Mouse (Mus musculus) ES-E14 (cell line): Measurements from ENCODE around the gene Slc45a2. TPM values are rescaled to one million over a fixed set of nuclear protein-coding genes. Genes with fewer than 3 reads are reported as not detected.
"Not testable (repeated sequence)": the region's sequence is repeated elsewhere in the genome, so short reads cannot be mapped to it uniquely, and the experiment has no call there.

Experiments used
- DNase-seq: peaks from one replicate; pipeline ENCODE4 v3.0.0-alpha.2; 2013; ENCODE audit warnings: low read depth, low spot score
- H3K27ac ChIP-seq: 2 replicates; pipeline ENCODE4 v1.5.1; 2012; ENCODE audit warnings: low read depth, mild to moderate bottlenecking, low read length, moderate library complexity, mixed read lengths; ENCODE audit not compliant: poor library complexity, insufficient read depth, severe bottlenecking
- H3K36me3 ChIP-seq: 2 replicates; pipeline ENCODE4 v1.6.1; 2012; ENCODE audit warnings: mild to moderate bottlenecking, low read length, moderate library complexity, mixed read lengths; ENCODE audit not compliant: control insufficient read depth, poor library complexity, insufficient read depth, severe bottlenecking
- H3K4me1 ChIP-seq, 2 experiments: fragments of 150-350 bp in 1 of 2; sonication (generic) in 1 of 2; 2 replicates each; pipeline ENCODE4 v1.6.1; 2012; ENCODE audit warnings: low read length in 2 of 2, mild to moderate bottlenecking in 1 of 2, mixed read lengths in 1 of 2; ENCODE audit not compliant: control insufficient read depth in 2 of 2, insufficient read depth in 2 of 2, poor library complexity in 1 of 2
- H3K4me3 ChIP-seq, 2 experiments: fragments of 150-350 bp in 1 of 2; sonication (generic) in 1 of 2; 2 replicates each; pipeline ENCODE4 v1.5.1; 2012; ENCODE audit warnings: low read length in 2 of 2, low read depth in 1 of 2, mild to moderate bottlenecking in 1 of 2, mixed read lengths in 1 of 2; ENCODE audit not compliant: insufficient read depth in 1 of 2, poor library complexity in 1 of 2, severe bottlenecking in 1 of 2
- H3K9ac ChIP-seq: 2 replicates; pipeline ENCODE4 v1.6.1; 2012; ENCODE audit warnings: low read depth, mild to moderate bottlenecking, low read length, mixed read lengths; ENCODE audit not compliant: poor library complexity, insufficient read depth, severe bottlenecking
- H3K9me3 ChIP-seq: fragments of 150-350 bp; sonication (generic); 2 replicates; pipeline ENCODE4 v1.6.1; 2012; ENCODE audit warnings: low read depth, mild to moderate bottlenecking, low read length; ENCODE audit not compliant: control insufficient read depth, insufficient read depth
- CHD2 ChIP-seq: IDR thresholded peaks from 2 replicates; pipeline ENCODE4 v1.6.1; 2014; ENCODE audit warnings: mild to moderate bottlenecking, low read depth, low read length, inconsistent platforms
- HCFC1 ChIP-seq: IDR thresholded peaks from 2 replicates; pipeline ENCODE4 v1.6.1; 2012; ENCODE audit warnings: low read length, inconsistent platforms, borderline replicate concordance; ENCODE audit not compliant: insufficient read depth
- MAFK ChIP-seq: IDR thresholded peaks from 2 replicates; pipeline ENCODE4 v1.6.1; 2014; ENCODE audit warnings: mild to moderate bottlenecking, low read depth, low read length, inconsistent platforms; ENCODE audit not compliant: insufficient read depth
- ZC3H11A ChIP-seq: IDR thresholded peaks from 2 replicates; pipeline ENCODE4 v1.6.1; 2012; ENCODE audit warnings: low read depth, mild to moderate bottlenecking, inconsistent platforms, low read length, borderline replicate concordance
- ZNF384 ChIP-seq: IDR thresholded peaks from 2 replicates; pipeline ENCODE4 v1.6.1; 2012; ENCODE audit warnings: low read depth, low read length, inconsistent platforms
- in situ Hi-C, 2 experiments: fragments of 600-800 bp; cut with MboI; formaldehyde crosslinking; loops; one replicate each; pipeline ENCODE4 v1.15.1; 2025; ENCODE audit warnings: low sequenced_read_pairs in 2 of 2, inconsistent platforms in 1 of 2; ENCODE audit not compliant: unreplicated experiment in 2 of 2
- total RNA-seq: library from RNA; depleted of rRNA; stranded (reverse); fragments of 300-350 nt; gene quantifications from 2 replicates; pipeline ENCODE4 v1.2.3, GENCODE M21; 2012

Gene Slc45a2
- total RNA-seq, 1 experiment, result 0.13 TPM

DNA sequence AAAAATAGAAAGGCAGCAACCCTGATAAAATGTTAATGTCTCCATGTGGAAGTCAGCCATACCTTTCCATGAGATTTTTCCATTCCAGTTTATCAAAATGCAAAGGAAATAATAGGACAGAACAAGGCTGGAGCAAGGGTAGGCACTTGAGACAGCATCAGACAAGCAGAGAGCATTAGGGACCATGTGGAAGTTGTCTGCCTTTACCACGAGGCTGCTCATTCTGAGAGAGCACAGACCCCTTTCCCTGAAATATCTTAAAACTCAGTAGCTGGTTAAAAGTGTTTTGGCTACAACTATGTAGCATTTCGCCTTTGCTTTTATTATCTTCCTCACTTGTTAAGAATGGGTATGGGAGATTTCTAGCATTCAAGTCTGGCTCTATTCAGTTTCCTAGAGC is 19.8 kb upstream of the Slc45a2 start:
- H3K9ac ChIP-seq, result no peak overlapping the region; the same call in 1 of the 2 replicates
- in situ Hi-C loops, result no loop called here
- TF ChIP-seq HCFC1 (no peak), ZNF384 (no peak), CHD2 (no peak), ZC3H11A (no peak), MAFK (no peak)
- H3K4me1 ChIP-seq, result peaks cover 6 to 7% of the 10 kb centered on the region in 2 experiments
- H3K36me3 ChIP-seq, result no peaks in the 10 kb centered on the region
- H3K9me3 ChIP-seq, result no peaks in the 10 kb centered on the region
- DNase-seq, result no peak
- H3K4me3 ChIP-seq, result peak overlapping the region in 1 of 2 experiments; percentile 76; a peak in 3 of 4 replicates
- no peak overlapping the region; the same call in 1 of the 2 replicates for H3K27ac ChIP-seq

DNA sequence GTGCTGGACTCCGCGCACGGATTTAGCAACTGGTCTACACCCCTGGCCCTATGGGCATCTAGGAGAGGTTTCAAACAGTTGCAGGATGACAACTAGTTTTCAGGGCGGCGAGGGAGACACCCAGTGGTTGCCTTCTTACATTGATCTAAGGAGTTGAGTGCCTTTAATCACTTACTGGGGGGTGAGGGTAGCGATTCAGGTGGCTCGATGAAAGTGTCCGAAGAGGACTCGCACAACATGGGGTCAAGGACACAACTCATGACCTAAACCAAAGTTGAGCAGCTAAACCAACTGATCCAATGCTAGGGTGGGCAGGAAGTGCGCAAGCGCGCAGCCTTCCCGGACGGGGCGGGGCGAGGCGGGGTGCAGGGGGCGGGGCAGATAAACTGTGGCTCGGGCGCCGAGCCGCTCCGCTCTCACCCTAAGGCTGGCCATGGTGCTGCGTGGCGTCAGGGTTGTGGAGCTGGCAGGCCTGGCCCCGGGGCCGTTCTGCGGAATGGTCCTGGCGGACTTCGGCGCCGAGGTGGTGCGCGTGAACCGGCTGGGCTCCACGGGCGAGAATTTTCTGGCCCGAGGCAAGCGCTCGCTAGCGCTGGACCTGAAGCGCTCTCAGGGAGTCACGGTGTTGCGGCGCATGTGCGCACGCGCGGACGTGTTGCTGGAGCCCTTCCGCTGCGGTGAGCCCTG is 19.0 kb upstream of the Slc45a2 start, which contains the start of gene Amacr:
Gene Amacr (plus strand): TSS at position 380 of the 687 bp plus-strand sequence.
- TF ChIP-seq ZNF384 (no peak), HCFC1 (peak; percentile 55; the same call in 1 of the 2 replicates)
- Histone ChIP-seq H3K27ac (peak within 1 kb of the TSS; percentile 44), H3K9me3 (no peaks in the 10 kb centered on the region), H3K36me3 (no peaks in the 10 kb centered on the region), H3K4me3 (peak within 1 kb of the TSS; percentile 76), H3K9ac (peak within 1 kb of the TSS; percentile 89), H3K4me1 (peaks cover 6 to 7% of the 10 kb centered on the region in 2 experiments)
- in situ Hi-C loops, result no loop called here
- peak; percentile 83 for DNase-seq

DNA sequence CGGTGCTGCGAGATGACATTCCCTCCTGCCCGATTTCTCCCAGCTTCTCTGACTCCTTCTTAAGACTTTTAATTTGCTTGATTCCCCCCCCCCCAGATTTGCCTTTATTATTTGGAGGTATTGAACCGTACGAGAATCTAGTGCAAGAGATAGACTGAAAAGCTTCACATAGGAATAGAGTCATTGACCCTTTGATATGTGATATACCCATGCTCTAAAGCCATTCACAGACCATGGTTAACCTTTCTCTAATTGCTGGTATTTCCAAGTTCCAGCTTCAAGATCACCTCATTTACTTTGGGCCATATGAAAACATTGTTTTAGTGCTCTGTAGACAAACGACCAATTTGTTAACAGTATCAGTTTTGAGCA is 18.5 kb upstream of the Slc45a2 start:
- in situ Hi-C loops, result no loop called here
- H3K27ac ChIP-seq, result no peak overlapping the region
- H3K4me3 ChIP-seq, result peak overlapping the region; percentile 76
- TF ChIP-seq CHD2 (no peak), ZNF384 (no peak), MAFK (no peak), ZC3H11A (no peak), HCFC1 (no peak)
- DNase-seq, result no peak
- H3K9me3 ChIP-seq, result no peaks in the 10 kb centered on the region
- H3K9ac ChIP-seq, result peak overlapping the region; percentile 89
- no peaks in the 10 kb centered on the region; the same call in 1 of the 2 replicates for H3K36me3 ChIP-seq
- H3K4me1 ChIP-seq, result peaks cover 6 to 10% of the 10 kb centered on the region in 2 experiments

DNA sequence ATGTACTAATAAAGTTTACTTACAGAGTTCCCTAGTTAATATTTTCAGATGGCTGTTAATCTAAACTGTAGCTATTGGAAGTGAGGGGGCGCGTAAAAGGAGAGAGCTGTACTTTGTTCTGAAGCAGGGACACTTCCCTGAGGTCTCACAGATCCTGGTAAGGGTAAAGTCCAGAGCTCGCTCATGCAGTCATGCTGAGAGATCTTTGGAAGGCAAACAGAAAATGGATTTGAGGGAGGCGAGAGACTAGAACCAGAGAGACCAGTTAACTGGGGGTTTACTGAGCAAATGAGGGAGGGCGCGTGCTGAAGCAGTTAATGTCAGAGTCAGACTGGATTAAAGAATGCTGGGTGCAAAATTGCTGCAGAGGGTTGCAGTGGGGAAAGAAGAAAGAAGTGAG is 14.8 kb upstream of the Slc45a2 start:
- Histone ChIP-seq H3K4me1 (peaks cover 4 to 8% of the 10 kb centered on the region in 2 experiments; a peak in 3 of 4 replicates), H3K9me3 (no peaks in the 10 kb centered on the region), H3K27ac (no peak overlapping the region), H3K9ac (no peak overlapping the region), H3K4me3 (no peak overlapping the region), H3K36me3 (no peaks in the 10 kb centered on the region; the same call in 1 of the 2 replicates)
- no peak for TF ChIP-seq MAFK
- no peak for TF ChIP-seq ZC3H11A
- TF ChIP-seq CHD2, result no peak
- TF ChIP-seq HCFC1, result no peak
- TF ChIP-seq ZNF384, result no peak
- in situ Hi-C loops, result no loop called here
- no peak for DNase-seq

DNA sequence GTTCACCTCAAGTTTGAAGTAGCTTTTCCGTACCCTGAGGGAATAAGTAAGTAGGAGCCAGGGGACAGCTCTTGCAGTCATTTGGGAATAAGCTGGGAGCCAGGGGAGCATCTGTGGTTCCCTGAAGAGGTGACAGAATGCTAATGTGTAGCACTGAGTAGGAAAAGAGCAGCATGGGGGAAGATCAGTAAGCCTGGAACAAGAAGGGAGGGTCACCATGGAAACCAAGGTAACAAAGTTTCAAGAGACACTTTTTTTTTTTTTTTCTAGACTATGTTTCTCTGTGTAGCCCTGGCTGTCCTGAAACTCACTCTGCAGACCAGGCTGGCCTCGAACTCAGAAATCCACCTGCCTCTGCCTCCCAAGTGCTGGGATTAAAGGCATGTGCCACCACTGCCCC is 14.0 kb upstream of the Slc45a2 start:
- H3K9me3 ChIP-seq, H3K9ac ChIP-seq, H3K4me1 ChIP-seq, H3K36me3 ChIP-seq, in situ Hi-C loops, DNase-seq, H3K4me3 ChIP-seq, H3K27ac ChIP-seq: not testable (repeated sequence)
- peak; percentile 52; the same call in 1 of the 2 replicates for TF ChIP-seq ZNF384
